Mouse (Mus musculus): ENCODE measurements around the gene Ggt6.

DNA sequence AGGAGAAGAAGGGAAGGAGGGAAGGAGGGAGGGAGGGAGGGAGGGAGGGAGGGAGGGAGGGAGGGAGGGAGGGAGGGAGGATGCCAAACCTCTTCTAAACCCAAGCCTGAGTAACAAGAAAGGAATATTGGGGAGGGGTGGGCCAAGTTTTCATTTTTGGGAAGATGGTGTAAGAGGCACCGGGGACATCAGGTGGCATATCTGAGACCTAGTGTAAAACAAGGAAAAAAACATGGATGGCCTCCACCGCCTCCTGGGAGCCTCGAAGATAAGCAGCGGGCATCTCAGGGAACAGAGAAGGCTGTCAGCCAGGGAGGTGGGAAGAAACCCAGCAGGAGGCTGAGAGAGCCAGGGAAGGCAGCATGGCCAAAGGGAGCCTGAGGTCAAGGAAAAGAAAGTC, 29.8 kb upstream of the Ggt6 start:
- TF ChIP-seq POLR2A (IDR thresholded peaks at IDR 0.05; ENCODE audit: low read depth, low read length), result no peak
- TF ChIP-seq CTCF (IDR thresholded peaks at IDR 0.05; ENCODE audit: extremely low read depth, insufficient read depth, insufficient read length, insufficient replicate concordance), result no peak

Measured in spleen, adult 2 months (tissue).